Mouse (Mus musculus): ENCODE measurements around the gene Snrpf. TPM values are rescaled to one million over a fixed set of nuclear protein-coding genes. Genes with fewer than 3 reads are reported as not detected.

The Snrpf gene
- polyA plus RNA-seq, 1 experiment from 2014 or later: 55.2 TPM

Other genes with a start within 250 kb of the Snrpf start
- gene Lta4h, start 136.3 kb downstream of the Snrpf start, polyA plus RNA-seq (2015; fragmentation: Nextera tagmentation; extraction: Ambion mirVana): 77.2 and 81.6 TPM in 2 replicates
- gene Hal, start 100.9 kb downstream of the Snrpf start, polyA plus RNA-seq (2015; fragmentation: Nextera tagmentation; extraction: Ambion mirVana): 7.7 and 8.1 TPM in 2 replicates
- 15.6 and 18.4 TPM in 2 replicates for gene Amdhd1, start 49.7 kb downstream of the Snrpf start, polyA plus RNA-seq (2015; fragmentation: Nextera tagmentation; extraction: Ambion mirVana)
- 0.08 TPM in 2 replicates for gene Ccdc38, start 49.1 kb downstream of the Snrpf start, polyA plus RNA-seq (2015; fragmentation: Nextera tagmentation; extraction: Ambion mirVana)
- 0.07 and 0.09 TPM in 2 replicates for gene Ntn4, start 51.0 kb upstream of the Snrpf start, polyA plus RNA-seq (2015; fragmentation: Nextera tagmentation; extraction: Ambion mirVana)
- 1.1 and 1.3 TPM in 2 replicates for gene Usp44, start 241.8 kb upstream of the Snrpf start, polyA plus RNA-seq (2015; fragmentation: Nextera tagmentation; extraction: Ambion mirVana)